Mouse (Mus musculus) spleen, adult 2 months (tissue): ENCODE data around the gene Aox1.

Experiments used
- CTCF ChIP-seq: fragments of 200-500 bp; IDR thresholded peaks from 2 replicates; pipeline ENCODE4 v1.5.1; 2011; ENCODE audit warnings: mild to moderate bottlenecking, inconsistent platforms; ENCODE audit not compliant: insufficient read depth, insufficient read length, insufficient replicate concordance; ENCODE audit errors: extremely low read depth
- POLR2A ChIP-seq: fragments of 200-500 bp; IDR thresholded peaks from 2 replicates; pipeline ENCODE4 v1.6.1; 2011; ENCODE audit warnings: low read depth, low read length, inconsistent platforms

DNA sequence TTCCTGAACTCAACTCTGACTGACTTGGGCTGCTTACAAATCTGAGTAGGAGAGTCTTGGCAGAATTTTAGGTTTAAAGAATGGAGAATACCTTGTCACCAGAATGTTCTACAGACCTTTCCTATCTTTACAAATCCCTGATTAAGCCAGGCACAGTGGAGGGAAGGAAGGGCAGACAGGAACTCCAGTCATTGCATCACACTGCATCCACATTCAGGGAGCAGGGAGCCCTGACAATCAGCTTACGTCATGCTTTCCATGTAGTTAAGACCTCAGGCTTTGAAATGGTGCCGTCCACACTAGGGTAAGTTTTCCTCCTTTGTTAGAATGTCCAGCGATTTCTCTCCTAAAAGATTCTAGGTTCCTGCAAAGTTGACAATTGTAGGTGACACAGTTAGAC, 61.5 kb downstream of the Aox1 start:
- TF ChIP-seq POLR2A (no peak), CTCF (no peak)
